Mouse (Mus musculus): Measurements from ENCODE around the gene Hist1h1b.

- TF ChIP-seq EP300 (IDR thresholded peaks at IDR 0.05; ENCODE audit: low read depth) (0 out of 2 replicates have a peak, but pooled peaks have one; percentile 30), CTCF (IDR thresholded peaks at IDR 0.05; ENCODE audit: low read depth) (no peak)
Observed at GRCm38 (mm10) chr13:21786189-21786898, 5.9 kb upstream of the Hist1h1b start.
